Mouse (Mus musculus) T-cell, adult 66 days (primary cell): ENCODE measurements around the gene Adprm. TPM values are rescaled to one million over a fixed set of nuclear protein-coding genes. Genes with fewer than 3 reads are reported as not detected.

Experiments used
- total RNA-seq, 2 experiments: library from RNA; stranded (reverse); gene quantifications; 3 replicates in 1 of 2; 4 replicates in 1 of 2; pipeline ENCODE4 v1.2.4; 2023

Adprm gene
- 10 to 100 TPM; 49.5 to 51.2 TPM for total RNA-seq

DNA sequence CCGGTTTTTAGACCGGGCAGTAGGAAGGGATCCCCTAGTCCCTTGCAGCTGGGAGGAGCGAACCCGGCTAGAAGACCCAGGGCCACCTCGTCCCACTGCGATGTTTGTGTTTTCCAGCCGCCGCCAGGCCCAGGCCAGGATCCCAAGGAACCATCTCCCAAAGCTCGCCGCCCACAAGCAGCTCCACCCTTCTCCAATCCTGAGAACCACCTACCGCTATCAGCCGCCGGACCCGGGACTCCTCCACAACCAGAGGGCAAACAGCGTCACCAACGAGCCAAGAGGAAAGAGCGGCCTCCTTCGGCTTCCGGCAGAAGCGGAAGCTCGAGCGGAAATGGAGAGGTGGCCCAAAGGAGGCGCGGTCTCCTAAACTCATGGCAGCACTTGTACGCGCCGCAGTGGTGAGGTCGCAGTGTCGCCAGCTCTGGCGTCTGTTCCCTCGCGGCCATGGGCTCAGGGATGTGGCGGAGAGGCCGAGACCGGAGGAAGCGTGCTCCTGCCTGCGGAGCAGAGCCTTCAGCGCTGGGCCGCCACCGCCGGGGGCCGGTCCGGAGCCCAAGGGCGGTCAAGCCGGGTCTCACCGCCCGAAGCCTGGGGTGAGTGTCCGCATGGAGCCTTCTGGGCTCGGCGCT, at the start of gene Adprm, which contains the start of gene Sco1:
Gene Adprm (minus strand): TSS at position 274 of the 632 bp plus-strand sequence.
Gene Sco1 (plus strand): TSS at position 350 of the 632 bp plus-strand sequence.

GRCm38 (mm10) chr11:67078000-67078399, 25.6 kb upstream of the Adprm start, which contains the start of gene Myh3:
Gene Myh3 (plus strand): TSS chr11:67078300.

GRCm38 (mm10) chr11:67024867-67025477, 27.4 kb downstream of the Adprm start, which contains the start of gene Tmem220:
Gene Tmem220 (plus strand): TSS chr11:67025154.

Other genes with a start within 250 kb of the Adprm start
- gene Pirt, start 140.6 kb downstream of the Adprm start, total RNA-seq: not detected
- gene Tmem238l, start 96.0 kb downstream of the Adprm start, total RNA-seq: not detected
- gene Tmem220, start 27.4 kb downstream of the Adprm start, total RNA-seq: under 1 TPM in 1 of 2 experiments, not detected in 1; 0.79 TPM
- gene Sco1, start 76 bp upstream of the Adprm start, total RNA-seq: 10 to 100 TPM; 14.6 to 16.0 TPM
- gene Myh3, start 25.7 kb upstream of the Adprm start, total RNA-seq: under 1 TPM in 1 of 2 experiments, not detected in 1; 0.12 TPM
- not detected for gene Myh2, start 118.4 kb upstream of the Adprm start, total RNA-seq
- gene Myh1, start 147.5 kb upstream of the Adprm start, total RNA-seq: not detected
- gene Myh4, start 185.4 kb upstream of the Adprm start, total RNA-seq: not detected
- gene Myh8, start 224.5 kb upstream of the Adprm start, total RNA-seq: not detected